Mouse (Mus musculus) CH12.LX (cell line): ENCODE data around the gene Sdccag8. TPM values are rescaled to one million over a fixed set of nuclear protein-coding genes. Genes with fewer than 3 reads are reported as not detected.

Experiments
- DNase-seq: peaks from one replicate; pipeline ENCODE4 v3.0.0-alpha.2; 2013; ENCODE audit errors: extremely low read depth
- H3K27ac ChIP-seq: 2 replicates; pipeline ENCODE4 v1.5.1; 2012; ENCODE audit warnings: low read depth, mild to moderate bottlenecking, control low read depth, moderate library complexity; ENCODE audit not compliant: insufficient read depth
- H3K27me3 ChIP-seq: replicated peaks from 2 replicates; pipeline ENCODE3; 2012; ENCODE audit warnings: inconsistent platforms
- H3K36me3 ChIP-seq, 2 experiments: replicated peaks in 1 of 2; 2 replicates each; pipeline versions ENCODE3 to v1.6.1; 2012; ENCODE audit warnings: inconsistent platforms in 1 of 2, low read length in 1 of 2, mild to moderate bottlenecking in 1 of 2, mixed read lengths in 1 of 2, moderate library complexity in 1 of 2; ENCODE audit not compliant: control insufficient read depth in 1 of 2, insufficient read depth in 1 of 2
- H3K4me1 ChIP-seq, 2 experiments: 2 replicates each; pipeline ENCODE4 v1.6.1; 2012; ENCODE audit warnings: inconsistent platforms in 1 of 2, moderate library complexity in 1 of 2; ENCODE audit not compliant: insufficient read depth in 2 of 2, control insufficient read depth in 1 of 2
- H3K4me2 ChIP-seq: 2 replicates; pipeline ENCODE4 v1.6.1; 2012; ENCODE audit warnings: low read depth, mild to moderate bottlenecking, control low read depth; ENCODE audit not compliant: poor library complexity, insufficient read depth, severe bottlenecking
- H3K4me3 ChIP-seq, 3 experiments: fragments of 150-350 bp in 1 of 3; sonication (generic) in 1 of 3; replicated peaks in 1 of 3; 2 replicates each; pipeline versions ENCODE3 to v1.5.1; 2011 to 2012; ENCODE audit warnings: low read depth in 2 of 3, low read length in 2 of 3, mild to moderate bottlenecking in 2 of 3, moderate library complexity in 2 of 3, control low read depth in 1 of 3, improper control_type of control experiment in 1 of 3, inconsistent platforms in 1 of 3, mixed read lengths in 1 of 3; ENCODE audit not compliant: poor library complexity in 1 of 3
- H3K79me2 ChIP-seq: replicated peaks from 2 replicates; pipeline ENCODE4 v1.6.1; 2012; ENCODE audit warnings: mild to moderate bottlenecking, moderate library complexity; ENCODE audit not compliant: control insufficient read depth, poor library complexity, insufficient read depth, severe bottlenecking; ENCODE audit errors: extremely low read depth
- H3K9ac ChIP-seq: 2 replicates; pipeline ENCODE4 v1.6.1; 2012; ENCODE audit warnings: low read depth, mild to moderate bottlenecking, control low read depth, moderate library complexity; ENCODE audit not compliant: insufficient read depth
- H3K9me3 ChIP-seq: replicated peaks from 2 replicates; pipeline ENCODE3; 2012; ENCODE audit warnings: low read length, inconsistent platforms, mixed read lengths
- BHLHE40 ChIP-seq: IDR thresholded peaks from 2 replicates; pipeline ENCODE4 v1.6.1; 2011; ENCODE audit warnings: mild to moderate bottlenecking, low read depth, low read length, improper control_type of control experiment
- CHD1 ChIP-seq: IDR thresholded peaks from 2 replicates; pipeline ENCODE4 v1.6.1; 2012; ENCODE audit warnings: low read depth, low read length, improper control_type of control experiment, inconsistent platforms
- CTCF ChIP-seq, 2 experiments: IDR thresholded peaks in 1 of 2; conservative IDR thresholded peaks in 1 of 2; 2 replicates each; pipeline ENCODE4 v1.5.1; 2011 to 2012; ENCODE audit warnings: low read depth in 2 of 2, low read length in 2 of 2, improper control_type of control experiment in 1 of 2, inconsistent platforms in 1 of 2, mild to moderate bottlenecking in 1 of 2, moderate library complexity in 1 of 2
- E2F4 ChIP-seq: IDR thresholded peaks from 2 replicates; pipeline ENCODE4 v1.6.1; 2011; ENCODE audit warnings: low read depth, low read length, improper control_type of control experiment; ENCODE audit not compliant: insufficient replicate concordance
- ELF1 ChIP-seq: IDR thresholded peaks from 2 replicates; pipeline ENCODE4 v1.6.1; 2014; ENCODE audit warnings: low read depth, mild to moderate bottlenecking, inconsistent platforms, low read length, improper control_type of control experiment
- EP300 ChIP-seq: IDR thresholded peaks from 2 replicates; pipeline ENCODE4 v1.6.1; 2011; ENCODE audit warnings: low read length, improper control_type of control experiment
- ETS1 ChIP-seq: conservative IDR thresholded peaks from 2 replicates; pipeline ENCODE4 v1.6.1; 2012; ENCODE audit warnings: low read depth, mild to moderate bottlenecking, inconsistent platforms, low read length, improper control_type of control experiment, moderate library complexity
- GABPA ChIP-seq: IDR thresholded peaks from 2 replicates; pipeline ENCODE4 v1.6.1; 2012; ENCODE audit warnings: low read depth, low read length, improper control_type of control experiment, inconsistent platforms; ENCODE audit not compliant: insufficient replicate concordance
- HCFC1 ChIP-seq: IDR thresholded peaks from 2 replicates; pipeline ENCODE4 v1.6.1; 2012; ENCODE audit warnings: low read depth, mild to moderate bottlenecking, inconsistent platforms, low read length, improper control_type of control experiment
- IRF4 ChIP-seq: IDR thresholded peaks from 2 replicates; pipeline ENCODE4 v1.6.1; 2014; ENCODE audit warnings: low read depth, mild to moderate bottlenecking, inconsistent platforms, low read length, improper control_type of control experiment
- JUND ChIP-seq: conservative IDR thresholded peaks from 2 replicates; pipeline ENCODE4 v1.6.1; 2011; ENCODE audit warnings: low read depth, low read length, improper control_type of control experiment
- KAT2A ChIP-seq: IDR thresholded peaks from 2 replicates; pipeline ENCODE4 v1.6.1; 2012; ENCODE audit warnings: low read length, improper control_type of control experiment, inconsistent platforms; ENCODE audit not compliant: insufficient replicate concordance
- MAFK ChIP-seq: IDR thresholded peaks from 2 replicates; pipeline ENCODE4 v1.6.1; 2011; ENCODE audit warnings: low read length, improper control_type of control experiment; ENCODE audit not compliant: insufficient replicate concordance
- MAX ChIP-seq: IDR thresholded peaks from 2 replicates; pipeline ENCODE4 v1.6.1; 2011; ENCODE audit warnings: low read length, improper control_type of control experiment
- MEF2A ChIP-seq: IDR thresholded peaks from 2 replicates; pipeline ENCODE4 v1.6.1; 2014; ENCODE audit warnings: low read depth, mild to moderate bottlenecking, inconsistent platforms, low read length, improper control_type of control experiment, borderline replicate concordance
- MXI1 ChIP-seq: IDR thresholded peaks from 2 replicates; pipeline ENCODE4 v1.6.1; 2011; ENCODE audit warnings: mild to moderate bottlenecking, low read depth, low read length, improper control_type of control experiment
- NRF1 ChIP-seq: IDR thresholded peaks from 2 replicates; pipeline ENCODE4 v1.6.1; 2014; ENCODE audit warnings: low read depth, mild to moderate bottlenecking, inconsistent platforms, low read length, improper control_type of control experiment, moderate library complexity
- PAX5 ChIP-seq: IDR thresholded peaks from 2 replicates; pipeline ENCODE4 v1.6.1; 2012; ENCODE audit warnings: low read length, inconsistent platforms, mixed read lengths
- POLR2A ChIP-seq: IDR thresholded peaks from 2 replicates; pipeline ENCODE4 v1.6.1; 2011; ENCODE audit warnings: low read depth, mild to moderate bottlenecking, improper control_type of control experiment, low read length
- POLR2AphosphoS2 ChIP-seq: IDR thresholded peaks from 2 replicates; pipeline ENCODE4 v1.6.1; 2011; ENCODE audit warnings: low read depth, low read length, improper control_type of control experiment
- RCOR1 ChIP-seq: conservative IDR thresholded peaks from 2 replicates; pipeline ENCODE4 v1.6.1; 2012; ENCODE audit warnings: low read depth, mild to moderate bottlenecking, inconsistent platforms, low read length, improper control_type of control experiment
- SIN3A ChIP-seq: IDR thresholded peaks from 2 replicates; pipeline ENCODE4 v1.6.1; 2012; ENCODE audit warnings: low read length, improper control_type of control experiment, inconsistent platforms
- TBP ChIP-seq: conservative IDR thresholded peaks from 2 replicates; pipeline ENCODE4 v1.6.1; 2011; ENCODE audit warnings: low read depth, low read length, improper control_type of control experiment
- TCF12 ChIP-seq: IDR thresholded peaks from 2 replicates; pipeline ENCODE4 v1.6.1; 2014; ENCODE audit warnings: low read depth, mild to moderate bottlenecking, inconsistent platforms, low read length, improper control_type of control experiment
- ZC3H11A ChIP-seq: IDR thresholded peaks from 2 replicates; pipeline ENCODE4 v1.6.1; 2012; ENCODE audit warnings: low read depth, mild to moderate bottlenecking, inconsistent platforms, low read length, improper control_type of control experiment
- ZMIZ1 ChIP-seq: IDR thresholded peaks from 2 replicates; pipeline ENCODE4 v1.6.1; 2012; ENCODE audit warnings: low read depth, mild to moderate bottlenecking, inconsistent platforms, low read length, improper control_type of control experiment
- ZNF384 ChIP-seq: IDR thresholded peaks from 2 replicates; pipeline ENCODE4 v1.6.1; 2012; ENCODE audit warnings: low read depth, low read length, improper control_type of control experiment, inconsistent platforms
- dilution Hi-C: fragments of 300-500 bp; cut with MboI; formaldehyde crosslinking; loops from 2 replicates; pipeline ENCODE4 v1.14.3; 2020; ENCODE audit warnings: low sequenced_read_pairs; ENCODE audit not compliant: extremely low pct_unique_long_range_greater_than_20kb, extremely low pct_ligation_motif_present
- in situ Hi-C: fragments of 300-500 bp; cut with MboI; formaldehyde crosslinking; loops from 3 replicates; pipeline ENCODE4 v1.14.3; 2019; ENCODE audit warnings: low sequenced_read_pairs, low pct_ligation_motif_present, low pct_unique_long_range_greater_than_20kb, mixed read lengths
- polyA plus RNA-seq: library from polyadenylated mRNA; unstranded; fragments of >175 nt; gene quantifications from 2 replicates; pipeline ENCODE4 v1.2.1, GENCODE M21; 2012; ENCODE audit warnings: low read depth; ENCODE audit not compliant: insufficient read length
- total RNA-seq, 2 experiments: library from RNA; depleted of rRNA; stranded (reverse); fragments of 300-350 nt in 1 of 2; fragments of >200 nt in 1 of 2; gene quantifications; 2 replicates each; pipeline ENCODE4 v1.2.3; 2012 to 2014

Sdccag8 gene
- total and polyA plus RNA-seq, 3 experiments = 10.7 to 18.7 (median 10.9) TPM

GRCm38 (mm10) chr1:177016729-177017128 lies 202.3 kb downstream of the Sdccag8 start:
- H3K36me3 ChIP-seq = peaks cover 7 to 23% of the 10 kb centered on the region in 2 experiments
- peaks cover 19 to 57% of the 10 kb centered on the region in 2 experiments for H3K4me1 ChIP-seq
- dilution Hi-C loops (no loop called here), in situ Hi-C loops (loop anchor here (25.0 kb wide), 1 partner anchor 304 kb away; no protein-coding TSS in a partner anchor)
- TF ChIP-seq TCF12 (no peak), TBP (no peak), POLR2AphosphoS2 (no peak), ELF1 (no peak), KAT2A (no peak)
- no peak for DNase-seq
- no peak overlapping the region for H3K9ac ChIP-seq
- H3K27me3 ChIP-seq = no peaks in the 10 kb centered on the region
- H3K27ac ChIP-seq = no peak overlapping the region
- H3K9me3 ChIP-seq = no peaks in the 10 kb centered on the region
- no peak overlapping the region for H3K4me2 ChIP-seq
- no peaks in the 10 kb centered on the region for H3K79me2 ChIP-seq
- no peak overlapping the region for H3K4me3 ChIP-seq

GRCm38 (mm10) chr1:177018750-177019149 lies 204.3 kb downstream of the Sdccag8 start:
- H3K4me1 ChIP-seq = peaks cover 19 to 56% of the 10 kb centered on the region in 2 experiments
- peaks cover 4 to 12% of the 10 kb centered on the region in 2 experiments for H3K36me3 ChIP-seq
- H3K27ac ChIP-seq = no peak overlapping the region
- H3K79me2 ChIP-seq = no peaks in the 10 kb centered on the region
- no peak overlapping the region for H3K9ac ChIP-seq
- no peak for TF ChIP-seq GABPA
- TF ChIP-seq POLR2A = no peak
- no peak for TF ChIP-seq ETS1
- TF ChIP-seq MAFK = no peak
- TF ChIP-seq ZNF384 = no peak
- TF ChIP-seq RCOR1 = no peak
- no peak for TF ChIP-seq ZC3H11A
- no peak for TF ChIP-seq MAX
- TF ChIP-seq ELF1 = no peak
- peak; percentile 94; the same call in 1 of the 2 replicates for TF ChIP-seq CHD1
- no peak for TF ChIP-seq HCFC1
- no peak for TF ChIP-seq MXI1
- no peak for TF ChIP-seq JUND
- 0 out of 2 replicates have a peak, but pooled peaks have one; percentile 14 for TF ChIP-seq TCF12
- TF ChIP-seq ZMIZ1 = no peak
- TF ChIP-seq MEF2A = peak; percentile 48; the same call in 1 of the 2 replicates
- TF ChIP-seq EP300 = peak; percentile 47; the same call in 1 of the 2 replicates
- no peak for TF ChIP-seq SIN3A
- TF ChIP-seq E2F4 = no peak
- TF ChIP-seq NRF1 = 0 out of 2 replicates have a peak, but pooled peaks have one; percentile 4
- TF ChIP-seq CTCF (conservative IDR thresholded peaks at IDR 0.05 in 1 of 2, IDR thresholded peaks at IDR 0.05 in 1 of 2; ENCODE audit: low read depth in 2 of 2, low read length in 2 of 2) = no peak
- no peak for TF ChIP-seq POLR2AphosphoS2
- TF ChIP-seq BHLHE40 = no peak
- no peak for TF ChIP-seq KAT2A
- TF ChIP-seq PAX5 = no peak
- peak; percentile 75 for TF ChIP-seq IRF4
- TF ChIP-seq, all 38 proteins: peak for 6
- DNase-seq = no peak
- Histone ChIP-seq H3K4me2 (no peak overlapping the region), H3K4me3 (no peak overlapping the region), H3K9me3 (no peaks in the 10 kb centered on the region), H3K27me3 (no peaks in the 10 kb centered on the region)
- dilution Hi-C loops = no loop called here
- in situ Hi-C loops = loop anchor here (25.0 kb wide), 1 partner anchor 306 kb away; no protein-coding TSS in a partner anchor
